Mouse (Mus musculus) lung, adult 2 months (tissue): Measurements from ENCODE around the gene Timp3.

Source experiments
- CTCF ChIP-seq: fragments of 200-500 bp; IDR thresholded peaks from 2 replicates; pipeline ENCODE4 v1.5.1; 2011; ENCODE audit warnings: mild to moderate bottlenecking, low read length, control low read depth; ENCODE audit not compliant: insufficient read depth
- POLR2A ChIP-seq: fragments of 200-500 bp; IDR thresholded peaks from 2 replicates; pipeline ENCODE4 v1.6.1; 2011; ENCODE audit warnings: low read depth, mild to moderate bottlenecking, control low read depth, low read length, borderline replicate concordance; ENCODE audit errors: extremely low read depth

DNA sequence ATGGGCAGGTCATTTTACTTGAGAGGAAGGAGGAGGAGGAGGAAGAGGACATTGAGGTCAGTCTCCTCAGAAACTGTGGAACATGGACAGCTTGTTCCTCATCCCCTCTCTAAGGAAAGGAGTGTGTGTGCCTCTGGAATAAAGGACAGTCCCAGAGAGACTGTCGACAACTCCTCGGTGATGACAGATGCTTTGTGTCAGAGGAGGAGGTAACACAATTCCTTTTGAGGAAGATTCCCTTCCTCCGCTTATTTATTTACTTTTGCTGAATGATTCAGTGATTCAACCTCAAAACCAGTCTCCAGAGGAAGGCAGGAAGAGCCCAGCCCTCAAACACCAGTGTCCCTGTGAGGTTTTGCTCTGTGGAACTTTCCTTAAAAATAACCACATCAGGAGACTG lies 29.9 kb upstream of the Timp3 start:
- TF ChIP-seq CTCF (no peak), POLR2A (no peak)
